Mouse (Mus musculus) urinary bladder, adult 18-20 months (tissue): ENCODE measurements at regions not wholly inside any gene's neighbourhood (a gene's known extent, or its start where the extent isn't known, plus 50 kb on each side); places are given as distances from the start of the nearest gene placed in this dataset.

Experiments used
- DNase-seq, 2 experiments: peaks; one replicate each; pipeline ENCODE4 v3.0.0; 2022; ENCODE audit warnings: low spot score in 2 of 2, mixed read lengths in 2 of 2

GRCm38 (mm10) chr19:14676929-14677328 is 79.1 kb upstream of the Tle4 start:
- DNase-seq = no peak

- no peak for DNase-seq
Observed at GRCm38 (mm10) chr19:14670821-14671104, 72.9 kb upstream of the Tle4 start.

GRCm38 (mm10) chr19:14670078-14670820 is 72.4 kb upstream of the Tle4 start:
- no peak for DNase-seq

- no peak for DNase-seq
Observed at GRCm38 (mm10) chr19:14668512-14669181, 70.8 kb upstream of the Tle4 start.

DNA sequence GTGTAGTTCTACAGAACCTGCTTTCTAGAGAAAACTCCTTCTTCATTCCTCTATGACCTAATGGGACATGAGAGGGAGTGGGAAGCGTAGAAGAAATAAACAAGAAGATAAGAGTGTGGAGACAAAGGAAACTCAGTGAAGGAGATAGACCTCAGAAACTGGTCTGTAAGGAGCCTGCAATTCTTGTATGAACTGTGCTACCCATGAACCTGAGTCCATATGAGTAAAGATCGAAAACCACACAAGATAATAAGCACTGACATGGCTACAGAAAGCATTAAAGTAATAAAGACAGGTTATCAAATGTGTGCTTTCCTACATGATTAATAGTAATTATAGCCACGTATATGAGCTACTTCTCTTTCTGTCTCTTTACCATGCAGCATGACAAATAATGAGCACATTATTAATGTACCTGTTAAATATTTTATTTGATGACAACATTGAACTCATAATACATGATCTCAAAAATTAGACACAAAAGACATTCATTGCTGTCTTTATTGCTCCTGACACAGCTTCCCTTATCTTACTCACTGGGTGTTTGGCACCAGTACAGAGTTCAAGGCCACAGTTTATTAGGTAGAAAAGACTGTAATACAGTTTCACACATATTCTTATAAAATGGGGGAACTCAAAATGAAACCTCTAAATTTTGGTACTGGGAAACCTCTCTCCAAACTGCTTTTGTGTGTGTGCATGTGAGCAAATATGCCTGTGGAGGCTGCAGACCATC is 67.0 kb upstream of the Tle4 start:
- no peak for DNase-seq

DNA sequence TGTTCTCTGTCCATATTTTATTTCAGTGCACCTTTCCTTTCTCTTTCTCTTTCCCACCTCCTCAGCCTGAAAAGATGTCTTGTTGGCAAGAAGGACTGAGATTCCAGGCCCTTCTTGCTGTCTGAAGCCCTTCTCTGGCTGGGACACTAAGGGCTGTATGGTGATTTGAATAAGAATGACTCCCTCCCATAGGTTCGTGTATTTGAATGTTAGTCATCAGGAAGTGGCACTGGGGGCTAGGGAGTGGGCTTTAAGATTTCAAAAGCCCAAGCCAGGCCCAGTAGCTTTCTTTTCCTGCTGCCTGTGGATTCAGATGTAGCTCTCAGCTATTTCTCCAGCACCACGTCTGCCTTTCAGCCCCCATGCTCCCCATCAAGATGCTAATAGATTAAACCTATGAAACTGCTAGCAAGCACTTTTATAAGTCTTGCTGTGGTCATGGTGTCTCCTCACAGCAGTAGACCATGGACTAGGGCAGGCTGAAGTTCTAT is 66.3 kb upstream of the Tle4 start:
- DNase-seq = no peak

- no peak for DNase-seq
Observed at GRCm38 (mm10) chr19:14663350-14663749, 65.5 kb upstream of the Tle4 start.

DNA sequence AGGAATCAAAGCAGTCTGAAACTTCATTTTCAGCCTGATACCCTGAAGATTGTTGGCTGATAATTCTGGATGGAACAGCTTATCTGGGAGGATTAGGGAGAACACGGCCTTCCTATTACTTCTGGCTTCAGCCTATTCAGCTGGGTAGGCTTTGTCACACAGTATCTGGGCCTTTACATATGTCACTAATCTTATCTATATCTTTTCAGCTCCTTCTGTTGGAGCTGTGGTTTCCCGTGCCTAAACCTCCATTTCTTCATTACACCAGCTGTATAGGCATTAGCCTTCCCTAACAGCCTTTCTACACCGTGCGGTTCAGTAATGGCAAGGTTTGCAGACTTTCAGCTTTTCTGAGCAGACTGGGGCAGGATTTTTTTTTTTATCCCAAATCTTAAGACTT is 61.9 kb upstream of the Tle4 start:
- DNase-seq = no peak

- DNase-seq = no peak
Observed at GRCm38 (mm10) chr19:14658479-14658878, 60.6 kb upstream of the Tle4 start.

GRCm38 (mm10) chr19:14656022-14656388 is 58.2 kb upstream of the Tle4 start:
- no peak for DNase-seq

DNA sequence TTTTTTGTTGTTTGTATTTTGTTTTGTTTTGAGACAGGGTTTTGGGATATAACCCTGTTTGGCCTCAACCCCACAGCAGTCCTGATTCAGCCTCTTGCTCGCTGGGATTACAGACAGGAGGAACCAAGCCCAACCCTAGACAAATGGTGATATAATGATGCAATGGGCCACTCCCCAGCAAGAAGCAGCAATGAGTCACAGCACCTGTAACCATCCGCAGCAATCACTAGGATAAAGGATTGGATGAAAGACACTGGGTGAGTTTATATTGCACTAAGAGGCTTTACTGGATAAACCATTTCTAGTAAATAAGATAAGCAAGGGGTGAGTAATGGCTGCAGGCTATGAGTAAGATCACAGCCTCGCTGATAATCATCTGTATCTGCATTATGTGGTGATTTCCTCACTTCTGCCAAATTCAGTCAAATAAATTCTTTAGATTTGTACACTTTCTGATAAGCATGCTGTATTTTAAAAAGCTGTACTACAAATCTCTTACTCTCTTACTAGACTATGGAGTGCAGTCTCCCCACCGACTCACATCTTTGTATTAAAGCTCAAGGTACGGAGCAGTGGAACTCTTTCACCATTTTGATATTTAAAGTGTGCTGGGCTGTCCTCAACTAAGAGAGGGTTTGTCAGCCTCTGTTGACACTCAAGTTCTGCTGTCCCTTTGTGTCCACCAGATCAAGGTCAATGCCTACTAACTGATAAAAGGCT is 57.6 kb upstream of the Tle4 start:
- peak in 1 of 2 experiments; percentile 5 for DNase-seq
